Mouse (Mus musculus) bone marrow, adult 2 months (tissue): ENCODE results near the gene Acy3. TPM values are rescaled to one million over a fixed set of nuclear protein-coding genes. Genes with fewer than 3 reads are reported as not detected.
"Not testable (repeated sequence)": the region's sequence is repeated elsewhere in the genome, so short reads cannot be mapped to it uniquely, and the experiment has no call there.

Experiments
- H3K27ac ChIP-seq: fragments of 200-500 bp; 2 replicates; pipeline ENCODE4 v1.5.1; 2012; ENCODE audit warnings: low read depth, mild to moderate bottlenecking, control low read depth, inconsistent platforms, low read length; ENCODE audit not compliant: control insufficient read depth, poor library complexity, insufficient read depth
- H3K4me1 ChIP-seq: fragments of 200-500 bp; 2 replicates; pipeline ENCODE4 v1.6.1; 2011; ENCODE audit warnings: low read length; ENCODE audit not compliant: control insufficient read depth, insufficient read depth
- H3K4me3 ChIP-seq: fragments of 200-500 bp; replicated peaks from 2 replicates; pipeline ENCODE3; 2011; ENCODE audit warnings: mild to moderate bottlenecking, low read depth, low read length, control low read depth; ENCODE audit not compliant: control insufficient read depth
- CTCF ChIP-seq: fragments of 200-500 bp; IDR thresholded peaks from 2 replicates; pipeline ENCODE4 v1.5.1; 2011; ENCODE audit warnings: low read length, control low read depth; ENCODE audit not compliant: control insufficient read depth, insufficient read depth
- POLR2A ChIP-seq: fragments of 200-500 bp; IDR thresholded peaks from 2 replicates; pipeline ENCODE4 v1.6.1; 2011; ENCODE audit warnings: low read depth, mild to moderate bottlenecking, control low read depth, low read length, borderline replicate concordance; ENCODE audit not compliant: control insufficient read depth
- WGBS: fragments of 180-500 bp; shearing (Covaris S2); methylation state at CpG from one replicate; pipeline ENCODE4 v1.1.7; 2018; 5-methylcytosine and 5-hydroxymethylcytosine counted together
- polyA plus RNA-seq: library from polyadenylated mRNA; stranded (reverse); fragments of >200 nt; gene quantifications from 2 replicates; pipeline ENCODE4 v1.2.4, GENCODE M21; 2011; ENCODE audit warnings: low replicate concordance; ENCODE audit not compliant: missing spikeins, insufficient read depth, insufficient read length

Gene Acy3
- polyA plus RNA-seq, 1 experiment, result 10.7 TPM

DNA sequence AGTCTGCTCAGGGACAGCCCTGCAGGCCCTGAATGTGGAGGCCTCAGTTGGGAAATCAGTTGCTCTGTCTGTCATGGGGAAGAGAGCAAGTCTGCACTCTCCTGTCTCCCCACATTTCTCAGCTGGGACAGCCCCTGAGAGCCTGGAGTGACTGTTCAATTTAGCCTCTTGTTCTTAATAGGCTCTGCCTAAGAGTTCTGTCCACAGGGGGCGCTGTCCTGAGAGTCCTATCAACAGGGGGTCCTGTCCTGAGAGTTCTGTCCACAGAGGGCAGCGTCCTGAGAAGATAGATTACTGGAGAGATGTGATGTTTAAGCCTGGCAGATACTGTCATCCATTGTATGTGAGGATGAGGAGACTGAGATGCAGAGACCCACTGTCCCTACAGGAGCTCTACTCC lies 23.9 kb upstream of the Acy3 start:
- Histone ChIP-seq H3K27ac (no peak overlapping the region), H3K4me3 (no peak overlapping the region), H3K4me1 (peaks cover 1% of the 10 kb centered on the region; the same call in 1 of the 2 replicates)
- TF ChIP-seq POLR2A, result no peak
- TF ChIP-seq CTCF, result peak; percentile 34; the same call in 1 of the 2 replicates
- 26% methylated on average over 2 of the region's 2 CpGs for WGBS

DNA sequence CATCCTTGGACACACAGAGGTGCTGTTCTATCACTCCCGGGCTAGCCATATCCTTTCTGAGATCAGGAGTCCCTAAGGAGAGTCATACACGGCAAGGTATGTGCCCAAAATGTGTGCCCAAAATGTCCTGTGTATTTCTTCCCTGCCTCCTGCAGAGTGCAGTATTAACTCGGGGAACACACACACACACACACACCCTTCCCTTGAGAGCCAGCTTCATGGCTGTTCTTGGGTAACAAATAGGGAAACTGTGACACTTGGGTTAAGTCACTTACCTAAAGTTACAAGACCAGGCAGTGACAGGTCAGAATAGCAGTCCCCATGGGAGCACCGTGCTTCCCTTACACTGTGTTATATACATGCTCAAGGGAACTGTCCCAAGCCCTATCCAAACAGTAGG lies 22.3 kb upstream of the Acy3 start:
- 59% methylated on average over 4 of the region's 4 CpGs for WGBS
- Histone ChIP-seq H3K4me3 (no peak overlapping the region), H3K27ac (peak overlapping the region; percentile 34; the same call in 1 of the 2 replicates), H3K4me1 (peaks cover 1% of the 10 kb centered on the region; the same call in 1 of the 2 replicates)
- TF ChIP-seq POLR2A (no peak), CTCF (peak; percentile 28)

GRCm38 (mm10) chr19:3966330-3967075 lies 19.9 kb upstream of the Acy3 start:
- 75% methylated on average over 11 of the region's 11 CpGs for WGBS

DNA sequence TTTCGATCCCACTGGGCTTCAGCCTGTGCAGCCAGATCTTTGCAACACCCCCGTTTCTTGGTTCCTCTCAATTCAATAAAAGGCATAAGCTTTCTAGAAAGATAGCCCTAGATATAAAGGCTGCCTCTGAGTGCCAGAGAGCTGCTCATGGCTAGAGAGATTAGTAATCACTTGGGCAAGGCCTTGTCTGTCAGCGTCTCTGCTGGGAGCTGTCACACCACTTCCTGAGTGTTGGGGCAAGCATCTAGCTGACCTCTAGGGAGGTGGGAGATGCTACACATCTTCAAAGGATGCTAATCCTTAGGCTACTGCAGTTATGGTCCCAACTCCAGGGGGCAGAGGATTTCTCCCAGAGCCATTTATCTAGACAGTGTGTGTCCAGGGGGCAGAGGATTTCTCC lies 19.1 kb upstream of the Acy3 start:
- WGBS, result 28% methylated on average over 3 of the region's 3 CpGs
- H3K27ac ChIP-seq, result peak overlapping the region; percentile 26; the same call in 1 of the 2 replicates
- no peak for TF ChIP-seq CTCF
- no peak for TF ChIP-seq POLR2A
- H3K4me3 ChIP-seq, result no peak overlapping the region
- H3K4me1 ChIP-seq, result peaks cover 1% of the 10 kb centered on the region; the same call in 1 of the 2 replicates

More at GRCm38 (mm10) chr19:3966330-3967075, 19.9 kb upstream of the Acy3 start:
- no peak overlapping the region for H3K4me3 ChIP-seq
- H3K27ac ChIP-seq, result peak overlapping the region; percentile 26; the same call in 1 of the 2 replicates
- TF ChIP-seq CTCF, result 0 out of 2 replicates have a peak, but pooled peaks have one; percentile 15
- TF ChIP-seq POLR2A, result no peak
- H3K4me1 ChIP-seq, result peaks cover 1% of the 10 kb centered on the region; the same call in 1 of the 2 replicates

GRCm38 (mm10) chr19:3972229-3972628 lies 14.1 kb upstream of the Acy3 start, which contains the start of gene Aldh3b2:
Aldh3b2 (plus strand) TSS chr19:3972328.
- Histone ChIP-seq H3K27ac (no peak within 1 kb of the TSS), H3K4me1 (no peaks in the 10 kb centered on the region; the same call in 1 of the 2 replicates), H3K4me3 (peak within 1 kb of the TSS; percentile 8)
- 67% methylated on average over 9 of the region's 9 CpGs for WGBS
- TF ChIP-seq POLR2A, result no peak
- no peak for TF ChIP-seq CTCF

DNA sequence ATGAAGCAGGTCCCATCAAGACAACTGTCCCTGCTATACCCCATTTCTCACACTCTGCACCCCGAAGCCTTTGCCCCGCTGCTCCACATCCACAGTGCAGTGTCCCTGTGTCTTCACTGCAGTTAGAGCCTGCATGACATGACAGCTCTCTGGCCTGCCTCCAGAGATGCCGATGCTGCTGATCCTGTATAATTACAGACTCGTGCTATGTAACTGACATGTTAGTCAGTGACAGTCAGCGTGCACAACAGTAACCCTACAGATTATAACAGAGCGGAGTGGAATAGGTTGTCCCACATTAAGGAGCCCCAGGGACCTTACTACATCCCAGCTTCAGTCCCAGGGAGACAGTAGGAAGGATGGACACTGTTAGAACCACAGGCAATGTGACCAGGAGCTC lies 11.8 kb upstream of the Acy3 start:
- not testable (repeated sequence) for H3K4me1 ChIP-seq, H3K4me3 ChIP-seq, H3K27ac ChIP-seq
- WGBS, result 88% methylated on average over 6 of the region's 6 CpGs

DNA sequence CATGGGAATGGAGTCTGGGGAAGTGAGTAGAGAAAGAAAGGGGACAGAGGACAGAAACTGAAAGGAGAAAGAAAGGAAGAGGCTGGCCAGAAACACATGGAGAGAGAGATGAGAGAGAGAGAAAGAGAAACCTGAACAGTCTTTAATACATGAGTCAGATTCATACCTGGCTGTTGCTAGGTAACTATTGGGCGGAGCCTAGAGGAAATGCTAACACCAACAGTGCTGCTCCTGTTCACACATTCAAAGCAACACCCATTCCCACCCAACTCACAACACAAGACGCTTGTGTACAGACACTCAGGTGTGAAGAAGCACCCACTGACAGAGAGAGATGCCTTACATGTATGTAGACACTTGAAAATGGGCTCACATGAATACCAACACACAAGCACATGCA lies 10.5 kb upstream of the Acy3 start:
- H3K4me1 ChIP-seq, result no peaks in the 10 kb centered on the region; the same call in 1 of the 2 replicates
- TF ChIP-seq CTCF, result no peak
- no peak for TF ChIP-seq POLR2A
- WGBS, result 80% methylated on average over 2 of the region's 2 CpGs
- no peak overlapping the region for H3K4me3 ChIP-seq
- no peak overlapping the region for H3K27ac ChIP-seq

GRCm38 (mm10) chr19:3980309-3980708 lies 6.1 kb upstream of the Acy3 start:
- WGBS, result 14% methylated on average over 4 of the region's 4 CpGs
- no peaks in the 10 kb centered on the region for H3K4me1 ChIP-seq
- H3K27ac ChIP-seq, result no peak overlapping the region
- H3K4me3 ChIP-seq, result no peak overlapping the region
- peak; percentile 75 for TF ChIP-seq CTCF
- TF ChIP-seq POLR2A, result no peak
